Mouse (Mus musculus): ENCODE data around the gene Ahsg.

DNA sequence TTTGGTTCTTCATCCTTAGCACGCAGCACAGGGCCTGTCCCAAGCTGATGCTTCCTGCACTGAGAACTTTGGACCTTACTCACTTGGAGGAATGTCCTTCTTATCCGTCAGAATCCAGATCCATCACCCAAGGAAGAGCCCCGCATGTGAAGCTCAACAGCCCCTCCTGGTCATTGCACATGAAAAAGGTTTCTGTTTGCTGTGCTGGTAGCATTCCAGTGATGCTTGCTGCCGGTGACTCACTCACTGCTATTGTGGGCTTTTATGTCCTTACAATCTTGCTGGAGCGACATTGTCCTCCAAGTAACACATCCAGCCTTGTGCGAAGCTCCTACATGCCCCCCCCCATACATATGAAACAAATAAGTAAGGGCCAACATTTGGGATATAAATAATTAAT lies 21.8 kb downstream of the Ahsg start:
- TF ChIP-seq CTCF (conservative IDR thresholded peaks at IDR 0.05; ENCODE audit: low read length) = no peak
- no peak for TF ChIP-seq POU5F1 (IDR thresholded peaks at IDR 0.05; ENCODE audit: borderline replicate concordance, low read length)
